Mouse (Mus musculus) urinary bladder, postnatal 14 days (tissue): ENCODE data around the gene Slc11a1.
"Not testable (repeated sequence)": the region's sequence is repeated elsewhere in the genome, so short reads cannot be mapped to it uniquely, and the experiment has no call there.

Experiments
- DNase-seq: peaks from one replicate; pipeline ENCODE4 v3.0.0; 2021; ENCODE audit warnings: low spot score

The Slc11a1 gene

GRCm38 (mm10) chr1:74374980-74375379, at the start of gene Slc11a1:
Gene Slc11a1, plus strand, starts transcription at chr1:74375195.
- DNase-seq = no peak

DNA sequence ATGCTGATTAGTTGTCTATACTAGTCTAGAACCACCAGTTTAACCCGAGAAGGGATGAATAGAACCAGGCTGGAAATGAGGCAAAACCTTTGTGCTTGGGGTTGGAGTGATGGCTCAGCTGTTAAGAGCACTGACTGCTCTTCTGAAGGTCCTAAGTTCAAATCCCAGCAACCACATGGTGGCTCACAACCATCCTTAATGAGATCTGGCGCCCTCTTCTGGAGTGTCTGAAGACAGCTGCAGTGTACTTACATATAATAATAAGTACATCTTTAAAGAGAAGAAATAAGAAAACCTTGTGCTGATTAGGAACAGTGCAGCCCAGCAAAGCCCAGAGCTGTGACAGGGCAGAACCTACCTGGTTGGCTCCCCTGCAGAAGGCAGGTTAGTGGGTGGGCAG, 48.1 kb upstream of the Slc11a1 start:
- not testable (repeated sequence) for DNase-seq

- DNase-seq = no peak
Measured at GRCm38 (mm10) chr1:74329899-74330431, 45.0 kb upstream of the Slc11a1 start.

DNA sequence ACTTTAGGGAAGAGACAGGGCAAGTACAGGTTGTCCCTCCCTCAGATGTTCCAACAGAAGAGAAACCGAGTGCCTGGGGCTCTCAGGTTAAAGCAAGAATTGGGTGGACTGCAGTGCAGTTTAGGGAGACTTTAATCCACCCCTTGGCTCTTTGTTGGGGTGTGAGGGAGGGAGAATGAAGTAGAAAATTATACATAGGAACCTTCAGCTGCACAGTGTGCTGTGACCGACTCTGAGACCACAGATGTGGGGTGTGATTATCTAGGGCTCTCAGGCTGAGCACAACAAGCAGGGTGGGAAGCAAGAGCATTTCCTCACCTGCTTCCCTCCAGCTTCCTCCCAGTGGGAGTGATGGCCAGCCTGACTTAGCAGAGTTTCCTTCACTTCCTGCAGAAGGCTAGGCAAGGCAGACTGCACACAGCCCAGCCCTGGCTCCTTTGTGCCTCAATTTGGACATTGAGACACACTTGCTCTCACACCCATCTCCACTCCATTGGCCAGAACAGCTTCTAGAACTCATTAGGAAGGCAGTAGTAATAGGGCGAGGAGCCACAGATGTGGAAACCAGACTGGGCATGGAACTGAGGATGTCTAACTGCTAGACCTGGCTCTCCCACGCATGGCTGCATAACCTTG, 43.8 kb upstream of the Slc11a1 start:
- no peak for DNase-seq

- DNase-seq = peak; percentile 97
Measured at GRCm38 (mm10) chr1:74332241-74332763, 42.7 kb upstream of the Slc11a1 start.

GRCm38 (mm10) chr1:74332930-74333329, 42.1 kb upstream of the Slc11a1 start:
- no peak for DNase-seq

DNA sequence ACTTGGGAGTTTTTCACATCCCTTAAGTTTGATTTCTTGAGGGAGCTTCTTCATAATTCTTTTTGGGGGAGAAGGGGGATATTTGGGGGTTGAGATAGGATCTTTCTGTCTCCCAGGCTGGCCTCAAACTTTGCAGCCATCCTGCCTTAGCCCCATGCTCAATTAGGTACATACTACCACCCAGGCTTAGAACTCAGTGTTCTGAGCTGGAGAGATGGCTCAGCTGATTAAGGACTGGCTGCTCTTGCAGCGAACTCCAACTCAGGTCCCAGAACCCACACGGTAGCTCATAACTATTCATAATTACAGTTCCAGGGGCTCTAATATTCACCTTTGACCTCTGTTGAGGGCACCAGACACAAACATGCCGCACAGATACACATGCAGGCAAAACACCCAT, 40.4 kb upstream of the Slc11a1 start:
- no peak for DNase-seq

DNA sequence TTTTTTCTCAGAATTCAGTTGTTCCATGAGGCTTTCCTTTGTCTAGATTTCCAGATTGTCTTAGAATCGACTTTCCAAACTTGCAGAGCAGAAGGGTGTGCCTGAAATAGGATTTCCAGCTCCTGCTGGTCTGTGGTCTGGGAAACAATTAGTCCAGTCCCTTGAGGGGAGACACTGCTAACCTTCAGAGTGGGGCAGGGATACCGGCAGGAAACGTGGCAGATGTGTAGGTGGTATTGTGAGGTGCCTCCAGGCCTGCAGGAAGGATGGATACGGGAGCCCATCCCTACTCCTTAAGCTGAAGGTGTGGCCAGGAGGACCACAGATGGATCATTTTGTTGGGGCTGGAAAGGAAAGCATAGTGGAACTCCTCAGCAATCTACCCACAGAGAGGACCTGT, 40.0 kb upstream of the Slc11a1 start:
- no peak for DNase-seq

DNA sequence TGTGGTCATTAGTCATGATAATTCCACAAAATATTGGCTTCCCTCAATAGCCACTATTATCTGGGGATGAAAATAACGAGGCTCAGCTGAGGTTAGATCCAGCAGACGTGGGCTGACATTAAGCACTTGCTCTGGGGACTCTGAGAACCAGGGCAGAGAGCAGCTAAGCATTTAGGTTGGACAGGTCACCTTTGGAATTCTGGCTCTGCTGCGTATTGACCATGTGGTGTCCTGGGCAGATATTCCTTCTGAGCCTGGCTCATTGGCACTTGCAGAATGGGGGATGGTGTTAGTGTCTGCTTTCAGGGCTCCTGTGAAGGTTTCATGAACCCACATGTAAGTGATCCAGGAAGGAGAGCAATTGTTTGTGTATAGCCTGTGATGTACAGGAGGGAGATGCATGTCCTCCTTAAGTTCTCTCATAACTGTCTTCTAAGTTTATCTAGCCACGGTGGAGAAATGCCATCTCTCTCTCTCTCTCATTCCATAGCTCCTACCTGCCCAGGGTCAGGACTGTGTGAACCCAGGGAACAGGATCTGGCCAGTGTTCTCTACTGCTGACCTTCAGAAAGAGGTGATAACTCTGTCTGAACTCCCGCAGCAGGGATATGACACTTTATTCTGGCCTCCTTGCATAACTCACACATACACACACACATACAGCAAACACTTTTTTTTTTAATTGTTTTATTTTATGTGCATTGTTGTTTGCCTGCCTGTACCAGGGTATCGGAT, 39.4 kb upstream of the Slc11a1 start:
- no peak for DNase-seq

DNA sequence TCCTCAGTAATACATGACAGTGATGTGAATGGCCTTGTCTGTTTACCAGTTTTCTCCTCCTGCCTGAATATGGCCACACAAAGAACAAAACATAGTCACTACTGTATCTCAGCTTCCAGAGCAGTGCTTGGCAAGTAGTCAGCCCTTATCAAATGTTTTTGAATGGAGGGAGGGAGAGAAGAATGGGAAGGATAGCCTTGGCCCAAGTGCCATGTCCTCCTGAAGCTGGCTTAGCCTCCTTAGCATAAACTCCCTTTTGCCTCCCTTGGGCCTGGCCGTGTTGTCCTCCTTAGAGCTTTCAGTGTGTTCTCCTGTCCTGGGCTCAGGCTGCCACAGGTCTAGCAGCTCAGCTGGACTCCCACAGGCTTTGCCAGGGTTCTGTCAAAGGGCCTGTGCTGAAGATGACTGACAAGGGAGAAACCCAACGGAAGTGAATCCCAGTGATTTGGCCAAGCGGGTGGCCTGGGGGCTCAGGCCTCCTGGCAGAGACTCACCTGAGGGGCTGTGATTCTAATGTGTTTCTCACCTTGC, 37.7 kb upstream of the Slc11a1 start:
- no peak for DNase-seq

- DNase-seq = no peak
Measured at GRCm38 (mm10) chr1:74338013-74338412, 37.0 kb upstream of the Slc11a1 start.

DNA sequence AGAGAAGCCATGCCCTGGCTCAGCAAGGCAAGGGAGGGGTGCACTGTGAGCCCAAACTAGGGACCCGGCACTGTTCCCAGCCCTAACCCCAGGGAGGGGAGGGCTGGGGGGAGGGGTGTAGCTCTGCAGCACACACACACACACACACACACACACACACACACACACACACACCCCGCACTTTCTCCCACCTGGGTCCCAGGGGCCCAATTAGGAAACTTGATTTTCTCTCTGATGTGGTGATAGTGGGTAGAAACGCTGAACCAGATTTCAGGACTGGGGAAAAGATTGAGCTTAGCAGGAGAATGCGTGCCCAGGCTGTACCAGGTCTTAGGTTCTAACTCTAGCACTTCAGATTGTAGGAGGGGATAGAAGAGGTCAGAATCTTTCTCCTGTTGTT, 36.4 kb upstream of the Slc11a1 start:
- no peak for DNase-seq

- DNase-seq = no peak
Measured at GRCm38 (mm10) chr1:74339917-74340316, 35.1 kb upstream of the Slc11a1 start.

DNA sequence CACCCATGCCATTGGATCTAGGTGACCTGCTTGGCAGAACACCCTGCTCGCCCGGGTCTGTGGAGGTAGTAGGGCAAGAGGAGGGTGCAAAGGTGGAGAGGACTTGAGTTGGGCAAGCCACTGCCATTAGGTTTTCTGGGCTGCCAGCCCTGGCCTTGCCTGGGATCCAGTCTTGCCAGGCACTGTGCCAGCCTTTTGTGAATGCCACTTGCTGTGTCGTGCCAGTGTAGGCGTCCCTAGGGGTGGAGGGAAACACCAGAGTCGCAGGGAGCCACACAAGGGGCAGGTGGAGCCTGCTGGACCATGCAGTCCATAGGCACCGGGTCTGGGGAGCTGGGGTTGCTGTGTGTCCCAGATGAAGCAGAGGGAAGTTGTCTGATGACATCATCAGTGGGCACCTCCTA, 34.6 kb upstream of the Slc11a1 start:
- DNase-seq = peak; percentile 35

- not testable (repeated sequence) for DNase-seq
Measured at GRCm38 (mm10) chr1:74340992-74341391, 34.0 kb upstream of the Slc11a1 start.

DNA sequence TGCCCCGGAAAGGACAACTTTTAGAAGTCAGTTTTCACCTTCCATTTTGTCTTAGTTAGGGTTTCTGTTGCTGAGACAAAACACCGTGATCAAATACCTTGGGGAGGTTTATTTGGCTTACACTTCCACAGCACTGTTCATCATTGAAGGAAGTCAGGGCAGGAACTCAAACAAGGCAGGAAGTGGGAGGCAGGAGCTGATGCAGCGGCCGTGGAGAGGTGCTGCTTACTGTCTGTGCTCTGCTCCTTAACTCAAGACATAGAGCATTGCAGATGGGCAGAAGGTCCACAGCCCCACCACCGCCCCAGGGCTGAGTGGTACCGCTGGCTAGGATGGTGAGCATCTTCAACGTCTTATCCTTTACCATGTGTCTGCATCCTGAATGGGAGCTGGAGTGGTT, 33.1 kb upstream of the Slc11a1 start:
- no peak for DNase-seq

GRCm38 (mm10) chr1:74342308-74342707, 32.7 kb upstream of the Slc11a1 start:
- DNase-seq = no peak

DNA sequence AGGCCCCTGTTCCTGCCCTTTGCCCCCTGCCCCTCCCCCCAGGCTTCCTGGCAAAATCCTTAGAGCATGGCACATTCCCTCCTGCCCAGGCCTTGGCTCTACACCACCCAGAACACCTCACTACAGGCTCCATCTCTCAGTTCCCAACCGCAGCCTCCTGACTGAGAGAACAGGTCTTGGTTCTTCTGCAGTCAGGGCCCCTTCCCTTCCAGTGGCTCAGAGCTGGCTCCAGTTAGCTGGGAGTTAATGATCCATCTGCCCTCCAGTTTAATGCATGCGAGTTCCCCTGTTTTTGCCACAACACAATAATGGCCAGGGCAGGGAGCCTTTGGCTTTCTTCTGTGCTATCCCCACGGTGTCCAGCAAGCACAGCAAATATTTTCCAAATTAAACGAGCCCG, 31.8 kb upstream of the Slc11a1 start:
- DNase-seq = no peak

- DNase-seq = no peak
Measured at GRCm38 (mm10) chr1:74344163-74344916, 30.7 kb upstream of the Slc11a1 start.

DNA sequence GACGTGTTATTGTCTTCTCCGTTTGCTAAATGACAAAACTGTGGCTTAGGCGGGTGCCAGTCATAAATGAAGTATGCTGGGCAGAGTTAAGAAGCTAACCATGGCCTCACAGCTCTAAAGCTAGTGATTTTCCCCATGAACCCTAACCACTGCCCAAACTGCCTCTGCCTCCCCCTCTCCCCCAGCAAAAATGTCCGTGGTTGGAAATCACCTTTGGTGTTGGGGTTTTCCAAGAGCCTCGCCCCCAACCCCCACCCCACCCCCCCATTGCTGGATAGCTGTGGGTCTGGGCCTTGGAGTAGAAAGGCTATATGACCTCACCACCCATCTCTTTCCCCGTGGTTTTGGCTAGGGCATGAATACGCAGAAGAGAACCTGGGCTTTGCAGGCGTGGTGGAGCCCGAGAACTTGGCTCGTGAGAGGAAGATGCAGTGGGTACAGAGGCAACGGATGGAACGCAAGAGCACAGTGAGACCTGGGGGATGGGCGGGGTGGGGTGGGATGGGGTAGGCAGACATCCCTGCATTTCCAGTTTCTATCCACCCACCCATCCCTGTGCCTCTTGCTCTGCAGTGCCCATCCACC, 23.7 kb upstream of the Slc11a1 start:
- DNase-seq = no peak

- no peak for DNase-seq
Measured at GRCm38 (mm10) chr1:74352532-74353096, 22.4 kb upstream of the Slc11a1 start.
